Mouse (Mus musculus) embryonic facial prominence, embryonic 11.5 days (tissue): ENCODE data around the gene Fbln1. TPM values are rescaled to one million over a fixed set of nuclear protein-coding genes. Genes with fewer than 3 reads are reported as not detected.

ENCODE experiments used
- polyA plus RNA-seq: library from polyadenylated mRNA; unstranded; fragments of >200 nt; fragmentation: Nextera tagmentation; extraction: Ambion mirVana; gene quantifications from 2 replicates; pipeline ENCODE4 v1.2.1, GENCODE M21; 2014

Gene Fbln1
- polyA plus RNA-seq, 1 experiment from 2014 or later = 200 TPM

Other genes starting within 250 kb of the Fbln1 start
- gene 5031439G07Rik, start 217.4 kb upstream of the Fbln1 start, polyA plus RNA-seq = 11.6 and 16.8 TPM in 2 replicates
- not detected in 2 replicates for gene Upk3a, start 188.8 kb upstream of the Fbln1 start, polyA plus RNA-seq
- 26.1 and 26.3 TPM in 2 replicates for gene Fam118a, start 177.0 kb upstream of the Fbln1 start, polyA plus RNA-seq
- 0.11 and 0.18 TPM in 2 replicates for gene Smc1b, start 74.0 kb upstream of the Fbln1 start, polyA plus RNA-seq
- gene Ribc2, start 73.9 kb upstream of the Fbln1 start, polyA plus RNA-seq = 0.52 and 1.1 TPM in 2 replicates
- 378 and 380 TPM in 2 replicates for gene Atxn10, start 130.3 kb downstream of the Fbln1 start, polyA plus RNA-seq